Mouse (Mus musculus) liver, embryonic 14.5 days (tissue): ENCODE data around the gene B3gntl1. TPM values are rescaled to one million over a fixed set of nuclear protein-coding genes. Genes with fewer than 3 reads are reported as not detected.

ENCODE experiments used
- ATAC-seq: fragments of 200-750 bp; cut with Nextera tagmentation; 2 replicates; pipeline ENCODE4 v1.8.0; 2017; ENCODE audit warnings: moderate number of reproducible peaks, mild to moderate bottlenecking, moderate library complexity; ENCODE audit not compliant: insufficient read depth
- DNase-seq, 3 experiments: peaks; one replicate each; pipeline ENCODE4 v3.0.0-alpha.2; 2012 to 2013; ENCODE audit warnings: low read depth in 3 of 3, low spot score in 3 of 3
- H3K27ac ChIP-seq: fragments of 300-500 bp; sonication (generic); 2 replicates; pipeline ENCODE4 v1.5.1; 2014; ENCODE audit warnings: moderate library complexity, mild to moderate bottlenecking, control low read depth, inconsistent platforms
- H3K27me3 ChIP-seq: fragments of 300-500 bp; sonication (generic); 2 replicates; pipeline ENCODE4 v1.6.1; 2014; ENCODE audit warnings: mild to moderate bottlenecking, low read length, moderate library complexity; ENCODE audit not compliant: control insufficient read depth, insufficient read depth
- H3K36me3 ChIP-seq: fragments of 300-500 bp; sonication (generic); replicated peaks from 2 replicates; pipeline ENCODE4 v1.6.1; 2014; ENCODE audit warnings: low read depth; ENCODE audit not compliant: control insufficient read depth, insufficient read depth
- H3K4me1 ChIP-seq, 2 experiments: fragments of 200-500 bp in 1 of 2; fragments of 300-500 bp in 1 of 2; sonication (generic) in 1 of 2; replicated peaks; 2 replicates each; pipeline ENCODE4 v1.6.1; 2012 to 2014; ENCODE audit warnings: antibody characterized with exemption in 1 of 2, inconsistent platforms in 1 of 2, low read length in 1 of 2; ENCODE audit not compliant: control insufficient read depth in 2 of 2, insufficient read depth in 2 of 2
- H3K4me2 ChIP-seq: fragments of 300-500 bp; sonication (generic); 2 replicates; pipeline ENCODE4 v1.6.1; 2014; ENCODE audit warnings: low read depth, mild to moderate bottlenecking, control low read depth, moderate library complexity
- H3K4me3 ChIP-seq, 2 experiments: fragments of 200-500 bp in 1 of 2; fragments of 300-500 bp in 1 of 2; sonication (generic) in 1 of 2; 2 replicates each; pipeline ENCODE4 v1.5.1; 2012 to 2014; ENCODE audit warnings: low read depth in 2 of 2, low read length in 2 of 2, mild to moderate bottlenecking in 2 of 2, control low read depth in 1 of 2, inconsistent platforms in 1 of 2, moderate library complexity in 1 of 2; ENCODE audit not compliant: insufficient read depth in 1 of 2
- H3K9ac ChIP-seq: fragments of 300-500 bp; sonication (generic); replicated peaks from 2 replicates; pipeline ENCODE4 v1.6.1; 2014; ENCODE audit warnings: mild to moderate bottlenecking, control low read depth, moderate library complexity
- H3K9me3 ChIP-seq: fragments of 300-500 bp; sonication (generic); 2 replicates; pipeline ENCODE4 v1.6.1; 2016; ENCODE audit warnings: low read length, mixed read lengths; ENCODE audit not compliant: control insufficient read depth
- CTCF ChIP-seq: IDR thresholded peaks from 2 replicates; pipeline ENCODE4 v1.5.1; 2016; ENCODE audit warnings: antibody characterized with exemption, low read depth, control low read depth
- EP300 ChIP-seq: IDR thresholded peaks from 2 replicates; pipeline ENCODE4 v1.6.1; 2016; ENCODE audit warnings: antibody characterized with exemption, low read depth
- WGBS: fragments of 180-500 bp; shearing (Covaris S2); extraction: QIAGEN DNeasy Blood & Tissue Kit; methylation state at CpG from one replicate; pipeline ENCODE4 v1.1.7; 2014; ENCODE audit not compliant: insufficient replicate concordance; 5-methylcytosine and 5-hydroxymethylcytosine counted together
- polyA plus RNA-seq, 2 experiments: library from polyadenylated mRNA; depleted of rRNA in 1 of 2; stranded (reverse) in 1 of 2; unstranded in 1 of 2; fragments of >200 nt; fragmentation: Nextera tagmentation in 1 of 2; extraction: Ambion mirVana in 1 of 2; gene quantifications; 2 replicates each; pipeline versions ENCODE4 v1.2.1 to v1.2.3; 2012 to 2014

Gene B3gntl1
- polyA plus RNA-seq, 2 experiments: 1.2 to 1.6 TPM

DNA sequence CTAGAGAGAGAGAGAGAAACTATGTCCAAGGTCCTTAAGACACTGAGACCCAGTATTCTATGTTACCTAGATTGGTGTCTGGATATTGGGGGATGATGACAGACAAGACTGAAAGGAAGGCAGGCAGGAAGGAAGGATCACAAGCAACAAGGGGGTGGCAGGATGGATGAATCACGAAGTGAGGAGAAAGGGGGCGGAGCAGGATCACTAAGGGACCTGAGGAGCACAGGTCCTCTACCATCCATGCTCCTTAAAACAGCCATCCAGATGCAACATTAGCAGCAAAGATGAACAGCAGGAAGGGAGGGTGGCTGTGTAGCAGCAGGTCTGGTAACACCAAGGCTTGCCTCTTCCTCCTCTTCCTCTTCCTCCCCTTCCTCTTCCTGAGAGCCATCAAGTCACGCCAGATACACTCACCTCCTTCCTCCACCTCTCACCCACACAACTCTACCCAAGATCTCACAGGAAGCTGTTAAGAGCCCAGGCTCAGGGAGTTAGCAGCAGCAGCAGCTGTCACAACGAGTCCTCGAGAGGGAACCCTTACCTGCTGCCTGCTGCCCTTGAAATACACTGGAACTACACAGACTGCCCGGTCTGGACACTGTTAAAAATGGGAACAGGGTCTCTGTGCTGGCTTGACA, 17.7 kb downstream of the B3gntl1 start:
- no peaks in the 10 kb centered on the region for H3K36me3 ChIP-seq
- peaks cover 0 to 2% of the 10 kb centered on the region in 2 experiments; a peak in 1 of 4 replicates for H3K4me1 ChIP-seq
- 35% methylated on average over 6 of the region's 6 CpGs for WGBS
- no peaks in the 10 kb centered on the region for H3K9me3 ChIP-seq
- H3K9ac ChIP-seq: no peak overlapping the region
- DNase-seq (no peak), ATAC-seq (no peak)
- no peaks in the 10 kb centered on the region for H3K27me3 ChIP-seq
- no peak for TF ChIP-seq CTCF
- H3K4me2 ChIP-seq: no peak overlapping the region
- no peak overlapping the region for H3K27ac ChIP-seq
- H3K4me3 ChIP-seq: no peak overlapping the region

DNA sequence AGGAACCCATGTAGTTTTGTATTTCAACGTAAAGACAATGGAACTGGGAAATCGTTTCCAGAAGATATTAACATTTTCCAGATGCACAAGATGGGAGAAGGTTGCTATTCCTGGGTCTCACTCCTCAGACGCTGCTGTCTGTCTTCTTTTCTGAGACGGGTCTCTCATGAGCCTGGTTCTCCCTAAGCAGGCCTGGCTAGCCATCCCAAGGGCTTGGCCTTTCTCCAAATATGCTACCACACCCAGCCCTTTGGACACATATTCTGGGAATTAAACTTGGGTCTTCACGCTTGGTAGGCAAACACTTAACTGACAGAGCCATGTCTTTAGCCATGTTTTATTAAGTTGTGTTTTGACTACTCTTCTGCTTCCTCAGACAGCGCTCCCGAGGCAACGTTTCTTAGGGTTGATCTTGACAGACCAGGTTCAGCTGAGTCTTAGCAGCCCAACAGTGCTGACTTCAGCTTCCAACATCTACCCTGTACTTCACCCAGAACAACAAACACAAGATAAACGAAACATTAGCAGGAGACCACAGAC, 18.5 kb downstream of the B3gntl1 start:
- peaks cover 0 to 2% of the 10 kb centered on the region in 2 experiments; a peak in 1 of 4 replicates for H3K4me1 ChIP-seq
- H3K9ac ChIP-seq: no peak overlapping the region
- H3K4me2 ChIP-seq: no peak overlapping the region
- 72% methylated on average over 9 of the region's 9 CpGs for WGBS
- no peaks in the 10 kb centered on the region for H3K27me3 ChIP-seq
- H3K27ac ChIP-seq: no peak overlapping the region
- H3K36me3 ChIP-seq: no peaks in the 10 kb centered on the region
- H3K9me3 ChIP-seq: no peaks in the 10 kb centered on the region
- H3K4me3 ChIP-seq: no peak overlapping the region
- ATAC-seq (no peak), DNase-seq (no peak)
- TF ChIP-seq CTCF: no peak
- TF ChIP-seq EP300: no peak

- no peak overlapping the region for H3K9ac ChIP-seq
- H3K9me3 ChIP-seq: no peaks in the 10 kb centered on the region
- ATAC-seq (no peak), DNase-seq (no peak)
- H3K4me2 ChIP-seq: no peak overlapping the region
- WGBS: 72% methylated on average over 4 of the region's 4 CpGs
- no peak for TF ChIP-seq CTCF
- no peak for TF ChIP-seq EP300
- peaks cover 0 to 2% of the 10 kb centered on the region in 2 experiments; a peak in 1 of 4 replicates for H3K4me1 ChIP-seq
- no peaks in the 10 kb centered on the region for H3K27me3 ChIP-seq
- H3K27ac ChIP-seq: no peak overlapping the region
- H3K36me3 ChIP-seq: no peaks in the 10 kb centered on the region
- no peak overlapping the region for H3K4me3 ChIP-seq
Observed at GRCm38 (mm10) chr11:121653631-121654030, 19.3 kb downstream of the B3gntl1 start.

GRCm38 (mm10) chr11:121652547-121653305, 20.2 kb downstream of the B3gntl1 start:
- H3K4me3 ChIP-seq: no peak overlapping the region
- no peak overlapping the region for H3K27ac ChIP-seq
- H3K4me1 ChIP-seq: peaks cover 0 to 2% of the 10 kb centered on the region in 2 experiments; a peak in 1 of 4 replicates
- H3K4me2 ChIP-seq: no peak overlapping the region
- WGBS: 46% methylated on average over 8 of the region's 10 CpGs
- H3K9ac ChIP-seq: no peak overlapping the region
- no peak for ATAC-seq
- peak in 1 of 3 experiments; percentile 19 for DNase-seq
- H3K27me3 ChIP-seq: no peaks in the 10 kb centered on the region
- no peaks in the 10 kb centered on the region for H3K9me3 ChIP-seq
- no peaks in the 10 kb centered on the region for H3K36me3 ChIP-seq
- TF ChIP-seq CTCF: peak; percentile 72
- TF ChIP-seq EP300: no peak

GRCm38 (mm10) chr11:121651983-121652382, 21.0 kb downstream of the B3gntl1 start:
- DNase-seq (no peak), ATAC-seq (no peak)
- H3K4me3 ChIP-seq: no peak overlapping the region
- no peak overlapping the region for H3K4me2 ChIP-seq
- TF ChIP-seq CTCF: no peak
- H3K27ac ChIP-seq: no peak overlapping the region
- peaks cover 0 to 2% of the 10 kb centered on the region in 2 experiments; a peak in 1 of 4 replicates for H3K4me1 ChIP-seq
- H3K9ac ChIP-seq: no peak overlapping the region
- no peaks in the 10 kb centered on the region for H3K36me3 ChIP-seq
- 76% methylated on average over 5 of the region's 5 CpGs for WGBS
- H3K9me3 ChIP-seq: no peaks in the 10 kb centered on the region
- no peaks in the 10 kb centered on the region for H3K27me3 ChIP-seq
